11 mouse cellular contexts compared by ENCODE assay signal in the genomic region with DNA sequence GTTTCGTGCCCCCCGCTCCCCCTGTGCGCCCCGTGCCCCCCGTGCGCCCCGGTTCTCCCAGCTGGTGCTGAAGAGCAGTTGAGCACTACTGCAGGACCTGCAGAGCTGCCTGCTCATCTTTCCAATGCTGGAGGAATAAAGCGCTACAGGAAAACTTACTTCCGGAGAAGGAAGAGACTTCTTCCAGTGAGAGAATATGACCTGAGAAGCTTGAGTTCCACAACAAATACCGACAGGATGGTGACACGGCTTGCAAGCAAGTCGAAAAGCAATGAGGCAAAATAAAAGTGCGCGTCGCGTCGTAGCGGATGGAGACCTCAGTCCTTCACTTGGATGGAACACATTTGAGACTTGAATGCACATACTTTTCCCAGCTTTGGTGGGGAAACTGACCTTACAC. TPM values are rescaled to one million over a fixed set of nuclear protein-coding genes. Genes with fewer than 3 reads are reported as not detected.
DNase-seq lines count a peak whose midpoint lies in the region; ATAC-seq and TF ChIP-seq lines count a peak whose summit lies in the region.
"Had no signal": no experiment of that assay in that cellular context is flagged by ENCODE, and none has a peak within 500 bp of the region (broad histone marks: within the 10 kb centered on the region; RNA-seq: fewer than 3 reads in every experiment).

No protein-coding gene starts in this region.

- no peak overlapping the region for H3K27ac ChIP-seq in lung, embryonic 14.5 days (ENCODE audit: low read depth)
- no peak overlapping the region for H3K27ac ChIP-seq in embryonic facial prominence, embryonic 15.5 days (replicated peaks)
- no peak overlapping the region for H3K27ac ChIP-seq in limb, embryonic 12.5 days
- H3K27ac ChIP-seq in stomach, embryonic 15.5 days, result no peak overlapping the region

- H3K4me1 ChIP-seq in lung, embryonic 14.5 days (ENCODE audit: insufficient read depth), result no peaks in the 10 kb centered on the region
- H3K4me1 ChIP-seq in lung, adult 2 months (ENCODE audit: control insufficient read depth, insufficient read depth, low read length), result no peaks in the 10 kb centered on the region
- 0 out of 2 replicates have a peak, but pooled peaks cover 3% of the 10 kb centered on the region for H3K4me1 ChIP-seq in embryonic facial prominence, embryonic 15.5 days
- 0 out of 2 replicates have a peak, but pooled peaks cover 3% of the 10 kb centered on the region for H3K4me1 ChIP-seq in limb, embryonic 12.5 days (replicated peaks)
- H3K4me1 ChIP-seq in stomach, embryonic 15.5 days, result no peaks in the 10 kb centered on the region
- H3K4me1 ChIP-seq: megakaryocyte, embryonic 14.5 days had no signal

- no peaks in the 10 kb centered on the region for H3K9me3 ChIP-seq in lung, embryonic 14.5 days (ENCODE audit: low read depth, low read length)
- no peaks in the 10 kb centered on the region for H3K9me3 ChIP-seq in embryonic facial prominence, embryonic 15.5 days (replicated peaks)
- H3K9me3 ChIP-seq in limb, embryonic 12.5 days, result no peaks in the 10 kb centered on the region; the same call in 1 of the 2 replicates
- H3K9me3 ChIP-seq in stomach, embryonic 15.5 days, result no peaks in the 10 kb centered on the region

- H3K36me3 ChIP-seq in lung, embryonic 14.5 days (ENCODE audit: insufficient read depth), result no peaks in the 10 kb centered on the region
- peaks cover 10% of the 10 kb centered on the region; the same call in 1 of the 2 replicates for H3K36me3 ChIP-seq in embryonic facial prominence, embryonic 15.5 days
- H3K36me3 ChIP-seq in limb, embryonic 12.5 days, result peaks cover 7% of the 10 kb centered on the region; the same call in 1 of the 2 replicates
- no peaks in the 10 kb centered on the region for H3K36me3 ChIP-seq in stomach, embryonic 15.5 days

- TF ChIP-seq POLR2A in lung, adult 2 months (IDR thresholded peaks at IDR 0.05; ENCODE audit: borderline replicate concordance, extremely low read depth, low read depth, low read length), result no peak

- peak overlapping the region; percentile 47 for H3K4me2 ChIP-seq in lung, embryonic 14.5 days
- peak overlapping the region; percentile 49 for H3K4me2 ChIP-seq in embryonic facial prominence, embryonic 15.5 days (replicated peaks)
- H3K4me2 ChIP-seq in limb, embryonic 12.5 days, result peak overlapping the region; percentile 47
- H3K4me2 ChIP-seq in stomach, embryonic 15.5 days, result peak overlapping the region; percentile 32

- 43% methylated on average over 18 of the region's 18 CpGs for WGBS in lung, embryonic 14.5 days
- WGBS in lung, adult 2 months, result 51% methylated on average over 18 of the region's 18 CpGs
- 43% methylated on average over 18 of the region's 18 CpGs for WGBS in embryonic facial prominence, embryonic 15.5 days
- 41% methylated on average over 18 of the region's 18 CpGs for WGBS in limb, embryonic 12.5 days
- WGBS in stomach, embryonic 15.5 days, result 41% methylated on average over 18 of the region's 18 CpGs

- peaks cover 11% of the 10 kb centered on the region for H3K27me3 ChIP-seq in lung, embryonic 14.5 days (ENCODE audit: insufficient read depth, low read length)
- H3K27me3 ChIP-seq in embryonic facial prominence, embryonic 15.5 days, result peaks cover 13% of the 10 kb centered on the region
- H3K27me3 ChIP-seq in limb, embryonic 12.5 days, result peaks cover 22% of the 10 kb centered on the region
- peaks cover 5% of the 10 kb centered on the region; the same call in 1 of the 2 replicates for H3K27me3 ChIP-seq in stomach, embryonic 15.5 days (replicated peaks)

- DNase-seq in lung, embryonic 14.5 days, result peak; percentile 16
- no peak for DNase-seq in lung, adult 2 months
- no peak for DNase-seq in spleen, postnatal 10 days (ENCODE audit: low spot score in 2 of 2)
- DNase-seq in right cerebral cortex, adult 18-20 months, result no peak
- DNase-seq: cerebellum, adult 11 months; gastrocnemius, postnatal 36 days had no signal

- H3K9ac ChIP-seq in lung, embryonic 14.5 days, result no peak overlapping the region
- no peak overlapping the region for H3K9ac ChIP-seq in embryonic facial prominence, embryonic 15.5 days
- no peak overlapping the region for H3K9ac ChIP-seq in limb, embryonic 12.5 days (replicated peaks)
- H3K9ac ChIP-seq in stomach, embryonic 15.5 days, result no peak overlapping the region

- no peak for TF ChIP-seq CTCF in lung, embryonic 14.5 days (IDR thresholded peaks at IDR 0.05; ENCODE audit: low read depth)
- no peak for TF ChIP-seq CTCF in lung, adult 2 months (IDR thresholded peaks at IDR 0.05; ENCODE audit: insufficient read depth, low read length)

- no peak overlapping the region for H3K4me3 ChIP-seq in lung, embryonic 14.5 days (ENCODE audit: low read depth, low read length)
- H3K4me3 ChIP-seq in lung, adult 2 months (replicated peaks; ENCODE audit: extremely low read depth, low read depth, low read length), result no peak overlapping the region
- H3K4me3 ChIP-seq in embryonic facial prominence, embryonic 15.5 days (replicated peaks), result peak overlapping the region; percentile 26
- H3K4me3 ChIP-seq in limb, embryonic 12.5 days (replicated peaks), result peak overlapping the region; percentile 31
- H3K4me3 ChIP-seq in stomach, embryonic 15.5 days (replicated peaks), result no peak overlapping the region
- H3K4me3 ChIP-seq: megakaryocyte, embryonic 14.5 days had no signal

- no peak for ATAC-seq in lung, embryonic 14.5 days (ENCODE audit: insufficient read depth)
- ATAC-seq in embryonic facial prominence, embryonic 15.5 days (ENCODE audit: insufficient number of reproducible peaks, low FRiP score, low TSS enrichment, low read depth), result no peak
- ATAC-seq in limb, embryonic 12.5 days (ENCODE audit: insufficient number of reproducible peaks, insufficient read depth, low FRiP score, low TSS enrichment, low read depth), result no peak
- no peak for ATAC-seq in stomach, embryonic 15.5 days (ENCODE audit: insufficient read depth, low FRiP score, low read depth)

RNA-seq across cellular contexts. Expression of a gene that starts 36.6 kb away (rescaled TPM):
- 5.7 and 7.6 TPM in 2 replicates for polyA plus RNA-seq in lung, embryonic 14.5 days (2014; fragmentation: Nextera tagmentation; extraction: Ambion mirVana)
- polyA plus RNA-seq in lung, adult 2 months (2012; rRNA removed), result 0.19 and 0.33 TPM in 2 replicates
- 16.1 and 19.3 TPM in 2 replicates for polyA plus RNA-seq in embryonic facial prominence, embryonic 15.5 days (2015; fragmentation: Nextera tagmentation; extraction: Ambion mirVana)
- 14.0 and 15.4 TPM in 2 replicates for polyA plus RNA-seq in limb, embryonic 12.5 days (2016; fragmentation: Nextera tagmentation; extraction: Ambion mirVana)
- polyA plus RNA-seq in stomach, embryonic 15.5 days (2015; fragmentation: Nextera tagmentation; extraction: Ambion mirVana), result 7.2 and 8.4 TPM in 2 replicates
- polyA plus RNA-seq: small intestine, adult 2 months had no signal

Comparison
In these comparisons a context has a peak if more than half of its experiments do, and no peak if none do; other contexts are left out.
1. H3K4me3 ChIP-seq: peak in embryonic facial prominence, embryonic 15.5 days (single experiment) and limb, embryonic 12.5 days (single experiment); none in lung, embryonic 14.5 days (single experiment), lung, adult 2 months (single experiment) and stomach, embryonic 15.5 days (single experiment).
2. Peak in every context shown above with its lines, with median percentiles within 50 percentile points of each other: H3K4me2 ChIP-seq.